Mouse (Mus musculus) hindbrain, embryonic 14.5 days (tissue): ENCODE measurements around the gene Slc22a3. TPM values are rescaled to one million over a fixed set of nuclear protein-coding genes. Genes with fewer than 3 reads are reported as not detected.
A peak's percentile ranks its signal among the peaks of the same experiment; 100 is the strongest.

ENCODE experiments used
- ATAC-seq: fragments of 200-750 bp; cut with Nextera tagmentation; 2 replicates; pipeline ENCODE4 v1.8.0; 2017; ENCODE audit warnings: moderate number of reproducible peaks, mild to moderate bottlenecking, moderate TSS enrichment, moderate library complexity; ENCODE audit not compliant: low FRiP score
- DNase-seq: peaks from one replicate; pipeline ENCODE4 v3.0.0-alpha.2; 2015; ENCODE audit warnings: low spot score
- H3K27ac ChIP-seq: fragments of 300-500 bp; sonication (generic); 2 replicates; pipeline ENCODE4 v1.5.1; 2014; ENCODE audit warnings: mild to moderate bottlenecking, moderate library complexity
- H3K27me3 ChIP-seq: fragments of 300-500 bp; sonication (generic); 2 replicates; pipeline ENCODE4 v1.6.1; 2014; ENCODE audit warnings: mild to moderate bottlenecking, low read length, mixed read lengths; ENCODE audit not compliant: control insufficient read depth, insufficient read depth
- H3K36me3 ChIP-seq: fragments of 300-500 bp; sonication (generic); replicated peaks from 2 replicates; pipeline ENCODE4 v1.6.1; 2014; ENCODE audit not compliant: control insufficient read depth, insufficient read depth
- H3K4me1 ChIP-seq: fragments of 300-500 bp; sonication (generic); replicated peaks from 2 replicates; pipeline ENCODE4 v1.6.1; 2014; ENCODE audit warnings: antibody characterized with exemption, low read length, mixed read lengths; ENCODE audit not compliant: control insufficient read depth, insufficient read depth
- H3K4me2 ChIP-seq: fragments of 300-500 bp; sonication (generic); replicated peaks from 2 replicates; pipeline ENCODE4 v1.6.1; 2014; ENCODE audit warnings: mild to moderate bottlenecking, moderate library complexity
- H3K4me3 ChIP-seq: fragments of 300-500 bp; sonication (generic); replicated peaks from 2 replicates; pipeline ENCODE4 v1.5.1; 2014; ENCODE audit warnings: mild to moderate bottlenecking, low read length
- H3K9ac ChIP-seq: fragments of 300-500 bp; sonication (generic); 2 replicates; pipeline ENCODE4 v1.6.1; 2014
- H3K9me3 ChIP-seq: fragments of 300-500 bp; sonication (generic); 2 replicates; pipeline ENCODE4 v1.6.1; 2016; ENCODE audit warnings: low read length; ENCODE audit not compliant: control insufficient read depth
- WGBS: fragments of 180-500 bp; shearing (Covaris S2); extraction: QIAGEN DNeasy Blood & Tissue Kit; methylation state at CpG from one replicate; pipeline ENCODE4 v1.1.7; 2014; 5-methylcytosine and 5-hydroxymethylcytosine counted together
- polyA plus RNA-seq: library from polyadenylated mRNA; unstranded; fragments of >200 nt; fragmentation: Nextera tagmentation; extraction: Ambion mirVana; gene quantifications from 2 replicates; pipeline ENCODE4 v1.2.1, GENCODE M21; 2014

Slc22a3 gene
- 0.82 and 1.3 TPM in 2 replicates for polyA plus RNA-seq

DNA sequence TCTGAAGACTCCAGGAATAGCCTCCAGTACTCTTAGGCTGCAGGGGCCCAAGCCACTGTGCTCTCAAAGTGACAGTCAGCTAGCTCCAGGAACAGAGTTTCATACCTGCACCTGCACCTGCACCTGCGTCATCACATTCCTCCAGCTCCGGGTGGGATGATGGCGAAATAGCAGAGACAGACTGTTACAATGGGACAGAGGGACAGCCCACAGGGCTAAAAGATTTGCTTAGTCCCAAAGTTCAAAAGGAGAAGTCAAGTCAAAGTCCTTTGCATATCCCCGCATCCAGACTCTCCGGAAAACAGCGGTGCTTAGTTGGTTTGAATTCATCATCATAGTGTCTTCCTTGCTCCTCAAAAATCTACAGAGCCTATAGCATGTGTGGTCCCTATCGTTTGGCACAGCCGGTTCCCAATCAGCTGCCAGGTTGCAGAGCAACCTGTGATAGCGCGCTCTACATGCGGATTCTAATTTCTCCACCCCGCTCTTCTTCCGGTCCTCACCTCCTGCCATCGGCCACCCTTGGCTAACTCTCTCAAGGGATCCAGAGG is at the start of gene Slc22a3:
TSS of gene Slc22a3 (minus strand) at position 51 of the 551 bp plus-strand sequence.
- peak within 1 kb of the TSS; percentile 24; the same call in 1 of the 2 replicates for H3K9ac ChIP-seq
- no peaks in the 10 kb centered on the region for H3K9me3 ChIP-seq
- no peak within 1 kb of the TSS for H3K27ac ChIP-seq
- WGBS: 16% methylated on average over 14 of the region's 14 CpGs
- DNase-seq (no peak), ATAC-seq (no peak)
- H3K36me3 ChIP-seq: no peaks in the 10 kb centered on the region
- peak within 1 kb of the TSS; percentile 56 for H3K4me2 ChIP-seq
- no peaks in the 10 kb centered on the region for H3K4me1 ChIP-seq
- peaks cover 42% of the 10 kb centered on the region for H3K27me3 ChIP-seq
- peak within 1 kb of the TSS; percentile 34 for H3K4me3 ChIP-seq

- ATAC-seq (no peak), DNase-seq (peak; percentile 75)
- WGBS: 58% methylated on average over 13 of the region's 13 CpGs
- Histone ChIP-seq H3K4me3 (no peak overlapping the region), H3K27me3 (no peaks in the 10 kb centered on the region), H3K27ac (no peak overlapping the region), H3K36me3 (no peaks in the 10 kb centered on the region), H3K9me3 (no peaks in the 10 kb centered on the region), H3K4me1 (no peaks in the 10 kb centered on the region), H3K4me2 (no peak overlapping the region), H3K9ac (no peak overlapping the region)
Observed at GRCm38 (mm10) chr17:12534353-12535145, 27.0 kb upstream of the Slc22a3 start.

- Histone ChIP-seq H3K27ac (no peak overlapping the region), H3K9me3 (no peaks in the 10 kb centered on the region), H3K4me2 (no peak overlapping the region), H3K4me1 (no peaks in the 10 kb centered on the region), H3K36me3 (no peaks in the 10 kb centered on the region), H3K9ac (no peak overlapping the region), H3K27me3 (no peaks in the 10 kb centered on the region), H3K4me3 (no peak overlapping the region)
- DNase-seq (peak; percentile 72), ATAC-seq (no peak)
- WGBS: 34% methylated on average over 5 of the region's 5 CpGs
Observed at GRCm38 (mm10) chr17:12532115-12532514, 24.6 kb upstream of the Slc22a3 start.

DNA sequence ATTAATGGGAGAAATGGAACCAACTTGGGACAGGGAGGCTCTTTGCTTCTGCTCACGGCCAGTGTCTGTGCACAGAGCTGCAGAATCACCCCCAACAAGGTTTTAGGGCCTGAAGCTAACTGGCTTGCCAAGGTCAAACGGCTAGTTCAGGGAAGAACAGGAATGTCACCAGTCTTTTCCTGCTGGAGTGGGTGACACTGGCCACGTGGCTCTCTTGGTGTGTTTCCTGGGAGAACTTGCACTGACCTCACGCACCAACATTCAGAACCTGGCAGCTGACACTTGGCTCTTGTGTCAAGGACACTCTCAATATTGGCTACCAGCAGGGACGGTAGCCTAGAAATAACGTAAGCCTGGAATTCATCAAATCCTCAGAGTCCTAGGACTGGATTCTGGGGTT is 22.6 kb upstream of the Slc22a3 start:
- H3K27me3 ChIP-seq: no peaks in the 10 kb centered on the region
- no peak overlapping the region for H3K27ac ChIP-seq
- H3K4me2 ChIP-seq: no peak overlapping the region
- DNase-seq (no peak), ATAC-seq (no peak)
- no peak overlapping the region for H3K4me3 ChIP-seq
- H3K4me1 ChIP-seq: no peaks in the 10 kb centered on the region
- H3K9me3 ChIP-seq: no peaks in the 10 kb centered on the region
- no peaks in the 10 kb centered on the region for H3K36me3 ChIP-seq
- no peak overlapping the region for H3K9ac ChIP-seq
- WGBS: 76% methylated on average over 6 of the region's 6 CpGs

DNA sequence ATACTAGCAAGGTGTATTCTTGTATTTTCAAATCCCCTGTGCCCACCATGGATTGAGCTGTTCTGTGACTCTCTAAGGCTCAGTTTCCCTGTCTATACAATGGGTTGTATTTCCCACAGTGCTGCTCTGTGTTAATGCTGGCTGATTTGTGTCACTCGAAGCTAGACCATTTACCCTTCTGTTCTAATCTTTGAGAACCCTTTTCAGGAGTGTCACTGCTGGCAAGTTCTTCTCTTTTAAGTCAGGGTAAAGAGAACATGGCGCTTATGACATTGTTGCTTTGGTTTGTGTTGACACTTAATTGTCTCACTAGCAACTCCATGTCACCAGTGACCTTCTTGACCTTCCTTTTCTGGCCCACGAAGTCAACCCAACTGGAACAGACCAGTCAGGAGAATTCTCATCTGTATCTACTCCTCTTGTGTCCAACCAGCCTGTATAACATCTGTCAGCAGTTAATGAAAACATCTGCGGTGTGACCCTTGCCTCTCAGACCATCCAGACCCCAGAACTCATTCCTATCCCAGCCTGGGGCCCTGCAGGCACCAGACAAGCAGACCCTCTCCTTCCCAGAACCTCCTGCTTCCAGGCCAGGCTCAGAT is 22.0 kb upstream of the Slc22a3 start:
- H3K27ac ChIP-seq: no peak overlapping the region
- DNase-seq (no peak), ATAC-seq (no peak)
- no peaks in the 10 kb centered on the region for H3K4me1 ChIP-seq
- WGBS: 62% methylated on average over 4 of the region's 4 CpGs
- no peak overlapping the region for H3K4me3 ChIP-seq
- no peaks in the 10 kb centered on the region for H3K9me3 ChIP-seq
- no peaks in the 10 kb centered on the region for H3K36me3 ChIP-seq
- no peak overlapping the region for H3K9ac ChIP-seq
- no peaks in the 10 kb centered on the region for H3K27me3 ChIP-seq
- no peak overlapping the region for H3K4me2 ChIP-seq

- H3K36me3 ChIP-seq: no peaks in the 10 kb centered on the region
- H3K27me3 ChIP-seq: no peaks in the 10 kb centered on the region
- no peak for DNase-seq
- 68% methylated on average over 2 of the region's 2 CpGs for WGBS
- H3K9me3 ChIP-seq: peaks cover 4% of the 10 kb centered on the region; the same call in 1 of the 2 replicates
- H3K9ac ChIP-seq: no peak overlapping the region
- no peak overlapping the region for H3K4me2 ChIP-seq
- no peak for ATAC-seq
- no peak overlapping the region for H3K27ac ChIP-seq
- H3K4me3 ChIP-seq: no peak overlapping the region
- no peaks in the 10 kb centered on the region for H3K4me1 ChIP-seq
Observed at GRCm38 (mm10) chr17:12519089-12519488, 11.6 kb upstream of the Slc22a3 start.

DNA sequence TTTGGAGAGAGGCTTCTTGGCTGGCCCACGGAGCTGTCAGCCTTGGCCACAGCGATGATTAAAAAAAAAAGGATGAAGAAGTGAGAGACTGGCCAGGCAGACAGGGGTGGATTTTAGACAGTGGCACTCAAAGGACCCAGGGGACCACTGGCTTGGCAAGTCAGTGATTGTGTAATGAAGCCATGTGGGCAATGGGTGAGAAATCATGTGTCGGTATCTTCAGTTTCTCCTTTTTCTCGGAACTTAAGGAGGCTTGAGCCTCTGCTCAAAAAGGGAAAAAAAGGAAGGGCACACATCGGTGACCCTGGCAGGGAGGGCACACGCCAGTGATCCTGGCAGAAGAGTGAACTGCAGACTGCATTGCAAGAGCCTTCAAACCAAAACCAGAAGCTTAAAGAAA is 10.7 kb upstream of the Slc22a3 start:
- Histone ChIP-seq H3K4me3 (no peak overlapping the region), H3K4me1 (no peaks in the 10 kb centered on the region), H3K27me3 (no peaks in the 10 kb centered on the region), H3K36me3 (no peaks in the 10 kb centered on the region), H3K4me2 (no peak overlapping the region), H3K9ac (no peak overlapping the region), H3K27ac (no peak overlapping the region), H3K9me3 (peaks cover 4% of the 10 kb centered on the region; the same call in 1 of the 2 replicates)
- ATAC-seq (no peak), DNase-seq (no peak)
- 89% methylated on average over 6 of the region's 6 CpGs for WGBS

- H3K4me1 ChIP-seq: no peaks in the 10 kb centered on the region
- ATAC-seq: no peak
- H3K36me3 ChIP-seq: no peaks in the 10 kb centered on the region
- no peak for DNase-seq
- peaks cover 3% of the 10 kb centered on the region for H3K27me3 ChIP-seq
- no peak overlapping the region for H3K27ac ChIP-seq
- WGBS: 86% methylated on average over 5 of the region's 5 CpGs
- H3K9ac ChIP-seq: no peak overlapping the region
- H3K4me2 ChIP-seq: no peak overlapping the region
- no peaks in the 10 kb centered on the region for H3K9me3 ChIP-seq
- no peak overlapping the region for H3K4me3 ChIP-seq
Observed at GRCm38 (mm10) chr17:12513997-12514396, 6.5 kb upstream of the Slc22a3 start.

DNA sequence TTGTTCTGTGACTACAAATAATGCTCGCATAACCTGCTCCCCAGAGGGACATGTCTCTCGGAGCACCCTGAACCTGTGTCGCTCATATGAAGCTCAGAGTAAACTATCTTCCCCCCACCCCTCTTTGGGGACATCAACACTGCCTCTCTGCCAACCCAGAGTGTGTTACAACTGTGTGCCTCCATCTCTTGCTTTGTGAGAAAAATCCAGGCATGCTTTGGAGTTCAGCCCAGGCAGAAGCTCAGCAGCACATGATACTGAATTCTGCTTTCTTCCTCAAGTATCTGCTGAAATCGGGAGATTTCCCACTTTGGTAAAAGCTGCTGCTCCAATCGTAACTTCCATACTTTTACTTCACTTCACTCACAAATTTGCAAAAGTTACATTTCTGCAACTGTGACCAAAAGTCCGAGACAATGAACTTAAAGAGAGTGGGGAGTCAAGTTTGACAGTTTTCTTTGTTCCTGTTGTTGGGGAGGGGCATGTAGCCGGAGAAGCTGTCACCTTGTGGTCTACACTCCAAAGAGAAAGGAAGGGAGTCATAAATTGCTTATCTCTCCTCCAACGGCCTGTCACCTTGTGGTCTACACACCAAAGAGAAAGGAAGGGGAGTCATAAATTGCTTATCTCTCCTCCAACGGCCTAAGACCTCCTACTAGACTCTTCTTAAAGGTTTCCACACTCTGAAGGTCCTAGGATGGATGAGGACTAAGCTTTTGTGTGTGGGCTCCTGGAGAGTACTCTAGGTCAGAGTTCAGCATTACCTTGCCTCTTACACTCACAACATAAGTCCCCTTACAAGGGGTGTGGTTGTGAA is 5.8 kb upstream of the Slc22a3 start:
- Histone ChIP-seq H3K4me3 (no peak overlapping the region), H3K27ac (no peak overlapping the region), H3K4me1 (no peaks in the 10 kb centered on the region), H3K4me2 (no peak overlapping the region), H3K9me3 (no peaks in the 10 kb centered on the region), H3K9ac (no peak overlapping the region), H3K27me3 (peaks cover 9% of the 10 kb centered on the region), H3K36me3 (no peaks in the 10 kb centered on the region)
- WGBS: 72% methylated on average over 9 of the region's 9 CpGs
- ATAC-seq: no peak
- DNase-seq: no peak
